8 mouse cellular contexts compared by ENCODE assay signal in genomic region chr4:107177506-107177905, GRCm38 (mm10). TPM values are rescaled to one million over a fixed set of nuclear protein-coding genes. Genes with fewer than 3 reads are reported as not detected.
DNase-seq lines count a peak whose midpoint lies in the region; ATAC-seq and TF ChIP-seq lines count a peak whose summit lies in the region.

No protein-coding gene starts in this region.

- no peak for TF ChIP-seq CTCF in ES-Bruce4 (IDR thresholded peaks at IDR 0.05; ENCODE audit: low read depth, low read length)

- peak overlapping the region; percentile 80 for H3K9ac ChIP-seq in ES-Bruce4 (ENCODE audit: low read depth, poor library complexity, severe bottlenecking)
- H3K9ac ChIP-seq in forebrain, embryonic 16.5 days (replicated peaks; ENCODE audit: low read depth, low read length) = peak overlapping the region; percentile 87
- peak overlapping the region; percentile 97 for H3K9ac ChIP-seq in liver, embryonic 15.5 days

- H3K4me3 ChIP-seq in heart, embryonic 10.5 days = peak overlapping the region; percentile 82
- peak overlapping the region; percentile 76 for H3K4me3 ChIP-seq in ES-Bruce4 (ENCODE audit: low read depth, low read length)
- peak overlapping the region; percentile 95 for H3K4me3 ChIP-seq in forebrain, embryonic 16.5 days (replicated peaks; ENCODE audit: low read length)
- peak overlapping the region; percentile 99 for H3K4me3 ChIP-seq in liver, embryonic 15.5 days (replicated peaks)

- TF ChIP-seq POLR2A in ES-Bruce4 (IDR thresholded peaks at IDR 0.05; ENCODE audit: insufficient read depth, low read length) = no peak

- peaks cover 25% of the 10 kb centered on the region for H3K36me3 ChIP-seq in heart, embryonic 10.5 days
- no peaks in the 10 kb centered on the region; the same call in 1 of the 2 replicates for H3K36me3 ChIP-seq in ES-Bruce4 (ENCODE audit: control insufficient read depth, insufficient read depth, low read length, poor library complexity, severe bottlenecking)
- H3K36me3 ChIP-seq in forebrain, embryonic 16.5 days (ENCODE audit: control insufficient read depth, insufficient read depth) = 0 out of 2 replicates have a peak, but pooled peaks cover 2% of the 10 kb centered on the region
- peaks cover 29% of the 10 kb centered on the region for H3K36me3 ChIP-seq in liver, embryonic 15.5 days (replicated peaks)

- WGBS in heart, embryonic 10.5 days = 44% methylated on average over 11 of the region's 11 CpGs
- 50% methylated on average over 11 of the region's 11 CpGs for WGBS in forebrain, embryonic 16.5 days
- WGBS in liver, embryonic 15.5 days (ENCODE audit: insufficient replicate concordance) = 21% methylated on average over 11 of the region's 11 CpGs

- peaks cover 21% of the 10 kb centered on the region for H3K4me1 ChIP-seq in heart, embryonic 10.5 days
- peaks cover 2% of the 10 kb centered on the region for H3K4me1 ChIP-seq in ES-Bruce4 (ENCODE audit: control insufficient read depth, insufficient read depth, low read length)
- H3K4me1 ChIP-seq in forebrain, embryonic 16.5 days (replicated peaks; ENCODE audit: control insufficient read depth, insufficient read depth, low read length) = peaks cover 30% of the 10 kb centered on the region
- peaks cover 46% of the 10 kb centered on the region for H3K4me1 ChIP-seq in liver, embryonic 15.5 days (replicated peaks)

- no peak for TF ChIP-seq EP300 in ES-Bruce4 (IDR thresholded peaks at IDR 0.05; ENCODE audit: insufficient read depth, low read depth, low read length)

- DNase-seq in heart, embryonic 10.5 days (ENCODE audit: low spot score) = no peak
- no peak for DNase-seq in heart, postnatal 36 days
- no peak for DNase-seq in urinary bladder, postnatal 25 days (ENCODE audit: low spot score)
- no peak for DNase-seq in MN1 (ENCODE audit: low spot score)
- DNase-seq in left cerebral cortex, postnatal 36 days (ENCODE audit: low spot score in 2 of 2) = no peak

- peak overlapping the region; percentile 97 for H3K27ac ChIP-seq in heart, embryonic 10.5 days
- H3K27ac ChIP-seq in ES-Bruce4 (ENCODE audit: insufficient read depth, low read length) = peak overlapping the region; percentile 55
- H3K27ac ChIP-seq in forebrain, embryonic 16.5 days (ENCODE audit: low read length) = peak overlapping the region; percentile 98
- H3K27ac ChIP-seq in liver, embryonic 15.5 days (replicated peaks) = peak overlapping the region; percentile 99

- intact Hi-C loops in heart, postnatal 36 days (cut with DNase I) = loop anchor here (5.0 kb wide), 3 partner anchors 190 to 525 kb away; partner anchors contain the start of genes Ndc1, Pars2 and Ssbp3
- intact Hi-C loops in left cerebral cortex, postnatal 36 days (cut with DNase I) = loop anchor here (5.0 kb wide), 2 partner anchors 70 to 335 kb away; no protein-coding TSS in a partner anchor

- peak overlapping the region; percentile 71 for H3K4me2 ChIP-seq in forebrain, embryonic 16.5 days (ENCODE audit: low read length)
- peak overlapping the region; percentile 76 for H3K4me2 ChIP-seq in liver, embryonic 15.5 days

- no peak for ATAC-seq in forebrain, embryonic 16.5 days
- ATAC-seq in liver, embryonic 15.5 days (ENCODE audit: insufficient read depth) = no peak

- no peaks in the 10 kb centered on the region for H3K9me3 ChIP-seq in heart, embryonic 10.5 days
- peaks cover 6% of the 10 kb centered on the region for H3K9me3 ChIP-seq in ES-Bruce4 (replicated peaks; ENCODE audit: control insufficient read depth, insufficient read depth, low read length, poor library complexity, severe bottlenecking)
- H3K9me3 ChIP-seq in forebrain, embryonic 16.5 days (ENCODE audit: control insufficient read depth, low read length) = no peaks in the 10 kb centered on the region
- no peaks in the 10 kb centered on the region for H3K9me3 ChIP-seq in liver, embryonic 15.5 days (replicated peaks)

- no peaks in the 10 kb centered on the region for H3K27me3 ChIP-seq in heart, embryonic 10.5 days (ENCODE audit: insufficient read depth, poor library complexity, severe bottlenecking)
- no peaks in the 10 kb centered on the region for H3K27me3 ChIP-seq in ES-Bruce4 (ENCODE audit: control insufficient read depth, insufficient read depth, low read length, poor library complexity, severe bottlenecking)
- H3K27me3 ChIP-seq in forebrain, embryonic 16.5 days (replicated peaks; ENCODE audit: control insufficient read depth, insufficient read depth, low read length) = no peaks in the 10 kb centered on the region
- H3K27me3 ChIP-seq in liver, embryonic 15.5 days = no peaks in the 10 kb centered on the region

RNA-seq across cellular contexts. Expression of gene Tmem59, which starts 0.7 kb away (rescaled TPM):
- polyA plus RNA-seq in heart, embryonic 10.5 days (2016; fragmentation: Nextera tagmentation; extraction: Ambion mirVana) = 292 and 299 TPM in 2 replicates
- total RNA-seq in heart, postnatal 36 days (2021) = 100 to 1,000 TPM; 150 to 151 TPM
- polyA plus RNA-seq in ES-Bruce4 (2011; ENCODE audit: insufficient read depth, insufficient read length, low read depth, missing spikeins) = 146 and 149 TPM in 2 replicates
- polyA plus RNA-seq in forebrain, embryonic 16.5 days (2015; fragmentation: Nextera tagmentation; extraction: Ambion mirVana) = 375 and 431 TPM in 2 replicates
- polyA plus RNA-seq in liver, embryonic 15.5 days (2015; fragmentation: Nextera tagmentation; extraction: Ambion mirVana) = 178 and 182 TPM in 2 replicates
- total RNA-seq in left cerebral cortex, postnatal 36 days (2021) = 100 to 1,000 TPM; 192 to 236 TPM

RNA-seq across cellular contexts. Expression of gene Tceanc2, which starts 1.4 kb away (rescaled TPM):
- 17.8 and 21.3 TPM in 2 replicates for polyA plus RNA-seq in heart, embryonic 10.5 days (2016; fragmentation: Nextera tagmentation; extraction: Ambion mirVana)
- total RNA-seq in heart, postnatal 36 days (2021) = 10 to 100 TPM; 11.5 to 18.3 TPM
- polyA plus RNA-seq in ES-Bruce4 (2011; ENCODE audit: insufficient read depth, insufficient read length, low read depth, missing spikeins) = 15.7 and 38.3 TPM in 2 replicates
- polyA plus RNA-seq in forebrain, embryonic 16.5 days (2015; fragmentation: Nextera tagmentation; extraction: Ambion mirVana) = 21.1 TPM in 2 replicates
- 11.9 and 14.4 TPM in 2 replicates for polyA plus RNA-seq in liver, embryonic 15.5 days (2015; fragmentation: Nextera tagmentation; extraction: Ambion mirVana)
- 10 to 100 TPM; 15.0 to 20.8 TPM for total RNA-seq in left cerebral cortex, postnatal 36 days (2021)

RNA-seq across cellular contexts. Expression of gene Ldlrad1, which starts 31.5 kb away (rescaled TPM):
- not detected in 2 replicates for polyA plus RNA-seq in heart, embryonic 10.5 days (2016; fragmentation: Nextera tagmentation; extraction: Ambion mirVana)
- total RNA-seq in heart, postnatal 36 days (2021) = not detected
- polyA plus RNA-seq in ES-Bruce4 (2011; ENCODE audit: insufficient read depth, insufficient read length, low read depth, missing spikeins) = not detected in 2 replicates
- polyA plus RNA-seq in forebrain, embryonic 16.5 days (2015; fragmentation: Nextera tagmentation; extraction: Ambion mirVana) = not detected in 2 replicates
- not detected in 2 replicates for polyA plus RNA-seq in liver, embryonic 15.5 days (2015; fragmentation: Nextera tagmentation; extraction: Ambion mirVana)
- not detected for total RNA-seq in left cerebral cortex, postnatal 36 days (2021)
